Comparison of ENCODE assay signal across 8 mouse cellular contexts in the genomic region with DNA sequence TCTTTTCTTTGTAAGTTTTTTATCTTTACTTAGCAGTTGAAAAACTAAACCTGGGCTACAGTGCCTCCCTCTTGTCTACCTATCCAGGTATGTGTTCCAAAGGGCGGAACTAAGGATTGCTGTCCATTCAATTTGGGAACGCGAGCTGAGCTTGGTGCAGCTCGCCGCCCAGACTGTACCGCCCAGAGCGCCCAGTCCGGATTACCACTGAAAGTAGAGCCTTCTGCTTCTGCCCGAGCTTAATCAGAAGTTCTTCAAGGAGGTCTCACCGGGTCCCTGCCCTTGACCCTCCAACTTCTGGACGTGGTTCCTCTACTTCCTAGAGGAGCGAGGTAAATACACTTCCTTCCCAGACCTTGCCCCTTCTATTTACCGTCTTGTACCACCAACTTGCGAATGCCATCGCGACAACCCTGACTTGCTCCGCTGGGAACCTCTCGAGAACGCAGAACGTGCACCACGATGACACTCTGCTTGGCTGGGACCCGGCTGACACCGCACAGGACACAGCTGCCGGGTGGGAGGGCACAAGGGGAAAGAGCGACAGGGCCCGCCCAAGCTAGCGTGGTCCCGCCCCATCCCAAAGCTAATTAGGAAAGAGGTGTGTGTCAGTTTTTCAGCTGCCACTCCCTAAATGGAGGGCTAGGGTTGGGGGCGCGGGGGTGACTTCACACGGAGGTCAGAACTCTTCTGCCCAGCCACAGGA. TPM values are rescaled to one million over a fixed set of nuclear protein-coding genes. Genes with fewer than 3 reads are reported as not detected.
DNase-seq lines count a peak whose midpoint lies in the region; ATAC-seq and TF ChIP-seq lines count a peak whose summit lies in the region.

No protein-coding gene starts in this region.

- under 1% methylated on average over 31 of the region's 31 CpGs for WGBS in embryonic facial prominence, embryonic 13.5 days
- 1% methylated on average over 31 of the region's 31 CpGs for WGBS in heart, adult 2 months
- WGBS in kidney, adult 2 months, result under 1% methylated on average over 31 of the region's 31 CpGs
- WGBS in lung, embryonic 16.5 days, result under 1% methylated on average over 31 of the region's 31 CpGs

- peak overlapping the region; percentile 81 for H3K9ac ChIP-seq in embryonic facial prominence, embryonic 13.5 days
- H3K9ac ChIP-seq in heart, adult 2 months (ENCODE audit: low read depth, low read length), result peak overlapping the region; percentile 95
- peak overlapping the region; percentile 91 for H3K9ac ChIP-seq in lung, embryonic 16.5 days (ENCODE audit: low read length)

- peaks cover 18% of the 10 kb centered on the region for H3K4me1 ChIP-seq in E14TG2a.4 (replicated peaks; ENCODE audit: low read depth, low read length)
- no peaks in the 10 kb centered on the region for H3K4me1 ChIP-seq in embryonic facial prominence, embryonic 13.5 days
- peaks cover 3% of the 10 kb centered on the region for H3K4me1 ChIP-seq in heart, adult 2 months (ENCODE audit: control insufficient read depth, insufficient read depth, low read length)
- H3K4me1 ChIP-seq in kidney, adult 2 months (ENCODE audit: control insufficient read depth, insufficient read depth, low read length), result no peaks in the 10 kb centered on the region
- peaks cover 9% of the 10 kb centered on the region; the same call in 1 of the 2 replicates for H3K4me1 ChIP-seq in lung, embryonic 16.5 days (replicated peaks; ENCODE audit: control insufficient read depth, insufficient read depth, low read length)

- peak; percentile 87 for ATAC-seq in embryonic facial prominence, embryonic 13.5 days (ENCODE audit: insufficient number of reproducible peaks, insufficient read depth, low FRiP score, low TSS enrichment, low read depth)
- ATAC-seq in lung, embryonic 16.5 days (ENCODE audit: low read depth), result peak; percentile 97
- ATAC-seq in neutrophil, adult 5-6 weeks (ENCODE audit: extremely low read depth, insufficient number of reproducible peaks, low FRiP score, poor library complexity, severe bottlenecking), result peak; percentile 92

- H3K36me3 ChIP-seq in E14TG2a.4 (ENCODE audit: insufficient read depth, low read length), result no peaks in the 10 kb centered on the region
- no peaks in the 10 kb centered on the region for H3K36me3 ChIP-seq in embryonic facial prominence, embryonic 13.5 days
- H3K36me3 ChIP-seq in heart, adult 2 months (ENCODE audit: control insufficient read depth, insufficient read depth, low read length), result peaks cover 9% of the 10 kb centered on the region
- H3K36me3 ChIP-seq in kidney, adult 2 months (ENCODE audit: control insufficient read depth, insufficient read depth, low read length), result no peaks in the 10 kb centered on the region
- no peaks in the 10 kb centered on the region for H3K36me3 ChIP-seq in lung, embryonic 16.5 days (ENCODE audit: control insufficient read depth, insufficient read depth, low read length)

- 0 out of 2 replicates have a peak, but pooled peaks have one; percentile 9 for TF ChIP-seq EP300 in heart, adult 2 months (IDR thresholded peaks at IDR 0.05; ENCODE audit: insufficient read depth, low read depth, low read length)

- peak overlapping the region; percentile 73 for H3K4me2 ChIP-seq in embryonic facial prominence, embryonic 13.5 days
- H3K4me2 ChIP-seq in lung, embryonic 16.5 days (ENCODE audit: low read depth, low read length), result peak overlapping the region; percentile 84

- TF ChIP-seq POLR2A in heart, adult 2 months (IDR thresholded peaks at IDR 0.05; ENCODE audit: insufficient read depth, low read depth, low read length), result peak; percentile 77
- no peak for TF ChIP-seq POLR2A in kidney, adult 2 months (IDR thresholded peaks at IDR 0.05; ENCODE audit: low read depth, low read length)

- H3K27me3 ChIP-seq in E14TG2a.4 (ENCODE audit: insufficient read depth, low read length), result no peaks in the 10 kb centered on the region
- H3K27me3 ChIP-seq in embryonic facial prominence, embryonic 13.5 days, result no peaks in the 10 kb centered on the region
- H3K27me3 ChIP-seq in heart, adult 2 months (ENCODE audit: control insufficient read depth, insufficient read depth, low read length), result no peaks in the 10 kb centered on the region
- no peaks in the 10 kb centered on the region for H3K27me3 ChIP-seq in kidney, adult 2 months (replicated peaks; ENCODE audit: control insufficient read depth, insufficient read depth, low read length)
- H3K27me3 ChIP-seq in lung, embryonic 16.5 days (ENCODE audit: control insufficient read depth, insufficient read depth, low read depth, low read length), result no peaks in the 10 kb centered on the region

- intact Hi-C loops in heart, adult 2 months (cut with DNase I), result loop anchor here (1.0 to 10.0 kb wide), 3 partner anchors 37 to 343 kb away; a partner anchor contains a TSS

- H3K4me3 ChIP-seq in E14TG2a.4 (replicated peaks; ENCODE audit: low read length), result peak overlapping the region; percentile 90
- peak overlapping the region; percentile 63 for H3K4me3 ChIP-seq in embryonic facial prominence, embryonic 13.5 days
- peak overlapping the region; percentile 85 for H3K4me3 ChIP-seq in heart, adult 2 months
- peak overlapping the region; percentile 62 for H3K4me3 ChIP-seq in kidney, adult 2 months (ENCODE audit: insufficient read depth, low read depth, low read length)
- H3K4me3 ChIP-seq in lung, embryonic 16.5 days (ENCODE audit: low read length), result peak overlapping the region; percentile 86

- H3K79me2 ChIP-seq in heart, adult 2 months (replicated peaks; ENCODE audit: control insufficient read depth, insufficient read depth, low read length), result peaks cover 3% of the 10 kb centered on the region; the same call in 1 of the 2 replicates

- peak; percentile 91 for DNase-seq in adrenal gland, postnatal 14 days
- DNase-seq in heart, adult 2 months, result peak; percentile 87 to 90
- peak; percentile 86 for DNase-seq in kidney, adult 2 months
- peak; percentile 85 for DNase-seq in thymus, postnatal 25 days

- no peak overlapping the region for H3K27ac ChIP-seq in embryonic facial prominence, embryonic 13.5 days
- peak overlapping the region; percentile 94 for H3K27ac ChIP-seq in heart, adult 2 months
- peak overlapping the region; percentile 51 for H3K27ac ChIP-seq in kidney, adult 2 months (ENCODE audit: insufficient read depth, low read depth, low read length)
- H3K27ac ChIP-seq in lung, embryonic 16.5 days (ENCODE audit: low read length), result peak overlapping the region; percentile 95

- H3K9me3 ChIP-seq in E14TG2a.4 (ENCODE audit: low read length), result no peaks in the 10 kb centered on the region
- H3K9me3 ChIP-seq in embryonic facial prominence, embryonic 13.5 days, result no peaks in the 10 kb centered on the region
- H3K9me3 ChIP-seq in lung, embryonic 16.5 days (ENCODE audit: control insufficient read depth, low read length), result no peaks in the 10 kb centered on the region

- no peak for TF ChIP-seq CTCF in E14TG2a.4 (conservative IDR thresholded peaks at IDR 0.05; ENCODE audit: low read length)
- no peak for TF ChIP-seq CTCF in heart, adult 2 months (IDR thresholded peaks at IDR 0.05)
- no peak for TF ChIP-seq CTCF in kidney, adult 2 months (conservative IDR thresholded peaks at IDR 0.05; ENCODE audit: insufficient read depth, insufficient read length, low read depth, low read length)

RNA-seq across cellular contexts. Expression of a gene that starts 1.0 kb away (rescaled TPM):
- total RNA-seq in adrenal gland, postnatal 14 days (2021), result 59.2 and 74.0 TPM in 2 replicates
- polyA plus RNA-seq in embryonic facial prominence, embryonic 13.5 days (2015; fragmentation: Nextera tagmentation; extraction: Ambion mirVana), result 28.1 and 30.3 TPM in 2 replicates
- total RNA-seq in heart, adult 2 months (2021), result 100 to 1,000 TPM; 102 to 115 TPM
- polyA plus RNA-seq in heart, adult 2 months (2012; rRNA removed), result 18.9 and 32.2 TPM in 2 replicates
- 7.2 and 8.4 TPM in 2 replicates for polyA plus RNA-seq in kidney, adult 2 months (2012; rRNA removed)
- polyA plus RNA-seq in lung, embryonic 16.5 days (2015; fragmentation: Nextera tagmentation; extraction: Ambion mirVana), result 47.1 and 47.8 TPM in 2 replicates
- total RNA-seq in neutrophil, adult 5-6 weeks (2017), result 221 and 223 TPM in 2 replicates
